13 mouse cellular contexts compared by ENCODE assay signal in genomic region chr5:112295162-112295561, GRCm38 (mm10). TPM values are rescaled to one million over a fixed set of nuclear protein-coding genes. Genes with fewer than 3 reads are reported as not detected.
A peak's percentile ranks its signal among the peaks of the same experiment; 100 is the strongest.
DNase-seq lines count a peak whose midpoint lies in the region; ATAC-seq and TF ChIP-seq lines count a peak whose summit lies in the region.
"Had no signal": no experiment of that assay in that cellular context is flagged by ENCODE, and none has a peak within 500 bp of the region (broad histone marks: within the 10 kb centered on the region; RNA-seq: fewer than 3 reads in every experiment).

No protein-coding gene starts in this region.

- H3K79me2 ChIP-seq in myocyte (ENCODE audit: control insufficient read depth, insufficient read depth) = peaks cover 100% of the 10 kb centered on the region

- H3K4me2 ChIP-seq in myocyte (ENCODE audit: low read depth) = peak overlapping the region; percentile 70
- H3K4me2 ChIP-seq: limb, embryonic 15.5 days; midbrain, embryonic 12.5 days had no signal

- DNase-seq in adrenal gland, adult 2 months = peak; percentile 86
- DNase-seq in adrenal gland, adult 18-20 months (ENCODE audit: low spot score in 2 of 2) = no peak
- peak; percentile 55 for DNase-seq in c-Kit-positive CD71-positive TER-119-positive erythroid progenitor cells, embryonic 14.5 days (ENCODE audit: low spot score)
- no peak for DNase-seq in thymus, postnatal 0 days (ENCODE audit: low spot score)
- no peak for DNase-seq in layer of hippocampus, adult 18-20 months (ENCODE audit: low spot score in 2 of 2)
- DNase-seq: cerebellum, adult 8-10 months; kidney, adult 11 months had no signal

- H3K9me3 ChIP-seq in megakaryocyte, embryonic 14.5 days = no peaks in the 10 kb centered on the region
- H3K9me3 ChIP-seq: limb, embryonic 15.5 days; midbrain, embryonic 12.5 days had no signal

- H3K27me3 ChIP-seq in megakaryocyte, embryonic 14.5 days (replicated peaks) = no peaks in the 10 kb centered on the region
- no peaks in the 10 kb centered on the region for H3K27me3 ChIP-seq in myocyte (ENCODE audit: control insufficient read depth, insufficient read depth, insufficient read length)
- H3K27me3 ChIP-seq: limb, embryonic 15.5 days; midbrain, embryonic 12.5 days had no signal

- peaks cover 100% of the 10 kb centered on the region for H3K4me1 ChIP-seq in megakaryocyte, embryonic 14.5 days

- peak; percentile 3 for TF ChIP-seq POLR2A in myocyte (IDR thresholded peaks at IDR 0.05; ENCODE audit: insufficient read length, low read depth)

- peaks cover 98% of the 10 kb centered on the region for H3K36me3 ChIP-seq in megakaryocyte, embryonic 14.5 days (replicated peaks; ENCODE audit: low read length)
- H3K36me3 ChIP-seq in myocyte (ENCODE audit: control insufficient read depth, insufficient read depth) = no peaks in the 10 kb centered on the region
- H3K36me3 ChIP-seq: limb, embryonic 15.5 days; midbrain, embryonic 12.5 days had no signal

- no peak for ATAC-seq in megakaryocyte, adult 5-6 weeks (ENCODE audit: poor library complexity, severe bottlenecking)

- H3K4me3 ChIP-seq in megakaryocyte, embryonic 14.5 days (replicated peaks) = peak overlapping the region; percentile 69
- no peak overlapping the region for H3K4me3 ChIP-seq in myocyte
- H3K4me3 ChIP-seq: limb, embryonic 15.5 days; midbrain, embryonic 12.5 days had no signal

- H3ac ChIP-seq in myocyte (ENCODE audit: control insufficient read depth, insufficient read length) = no peak overlapping the region

TF ChIP-seq in myocyte, 11 proteins besides CTCF, POLR2A, EP300 and RAD21:
- no peak for TF ChIP-seq MAX (IDR thresholded peaks at IDR 0.05; ENCODE audit: low read depth)
- peak in 2 of 3 experiments; percentile 32 to 70 for TF ChIP-seq MYOD1 (IDR thresholded peaks at IDR 0.05; ENCODE audit: control insufficient read depth in 1 of 3, insufficient read length in 2 of 3, low read depth in 2 of 3)

RNA-seq across cellular contexts. Expression of gene Tpst2, which starts 18.7 kb away (rescaled TPM):
- total RNA-seq in adrenal gland, adult 2 months (2021) = 100 to 1,000 TPM; 154 to 322 TPM
- polyA plus RNA-seq in adrenal gland, adult 2 months (2012; rRNA removed) = 222 and 270 TPM in 2 replicates
- total RNA-seq in adrenal gland, adult 18-20 months (2021) = 100 to 1,000 TPM; 208 to 233 TPM
- polyA plus RNA-seq in megakaryocyte, embryonic 14.5 days (2012; ENCODE audit: insufficient read depth, low replicate concordance) = 299 and 479 TPM in 2 replicates
- 52.1 and 57.5 TPM in 2 replicates for total RNA-seq in megakaryocyte, adult 5-6 weeks (2015)
- 69.2 and 77.0 TPM in 2 replicates for total RNA-seq in megakaryocyte, adult 5-6 weeks (2017)
- 94.7 TPM for polyA plus RNA-seq in myocyte (2012; fragmentation: generic; extraction: Trizol)
- polyA plus RNA-seq in thymus, postnatal 0 days (2015; fragmentation: Nextera tagmentation; extraction: Ambion mirVana) = 44.6 and 45.3 TPM in 2 replicates
- 10 to 100 TPM; 37.0 to 40.5 TPM for total RNA-seq in layer of hippocampus, adult 18-20 months (2021)

RNA-seq across cellular contexts. Expression of gene Tfip11, which starts 31.0 kb away (rescaled TPM):
- 10 to 100 TPM; 30.3 to 38.7 TPM for total RNA-seq in adrenal gland, adult 2 months (2021)
- polyA plus RNA-seq in adrenal gland, adult 2 months (2012; rRNA removed) = 36.6 and 38.1 TPM in 2 replicates
- total RNA-seq in adrenal gland, adult 18-20 months (2021) = 10 to 100 TPM; 38.6 to 41.8 TPM
- polyA plus RNA-seq in megakaryocyte, embryonic 14.5 days (2012; ENCODE audit: insufficient read depth, low replicate concordance) = 30.3 and 35.0 TPM in 2 replicates
- 11.3 and 11.7 TPM in 2 replicates for total RNA-seq in megakaryocyte, adult 5-6 weeks (2015)
- 11.6 and 14.5 TPM in 2 replicates for total RNA-seq in megakaryocyte, adult 5-6 weeks (2017)
- 31.7 TPM for polyA plus RNA-seq in myocyte (2012; fragmentation: generic; extraction: Trizol)
- polyA plus RNA-seq in thymus, postnatal 0 days (2015; fragmentation: Nextera tagmentation; extraction: Ambion mirVana) = 26.9 and 27.9 TPM in 2 replicates
- 10 to 100 TPM; 38.8 to 42.0 TPM for total RNA-seq in layer of hippocampus, adult 18-20 months (2021)

RNA-seq across cellular contexts. Expression of gene Crybb1, which starts 39.5 kb away (rescaled TPM):
- total RNA-seq in adrenal gland, adult 2 months (2021) = 1 to 10 TPM; 2.9 to 3.2 TPM
- 5.3 and 6.7 TPM in 2 replicates for polyA plus RNA-seq in adrenal gland, adult 2 months (2012; rRNA removed)
- 1 to 10 TPM; 3.2 to 3.3 TPM for total RNA-seq in adrenal gland, adult 18-20 months (2021)
- polyA plus RNA-seq in megakaryocyte, embryonic 14.5 days (2012; ENCODE audit: insufficient read depth, low replicate concordance) = 0.25 and 3.6 TPM in 2 replicates
- 2.4 and 4.2 TPM in 2 replicates for total RNA-seq in megakaryocyte, adult 5-6 weeks (2015)
- 1.2 and 2.3 TPM in 2 replicates for total RNA-seq in megakaryocyte, adult 5-6 weeks (2017)
- polyA plus RNA-seq in myocyte (2012; fragmentation: generic; extraction: Trizol) = 0.36 TPM
- 0.49 and 0.74 TPM in 2 replicates for polyA plus RNA-seq in thymus, postnatal 0 days (2015; fragmentation: Nextera tagmentation; extraction: Ambion mirVana)
- 1 to 10 TPM; 8.5 to 9.2 TPM for total RNA-seq in layer of hippocampus, adult 18-20 months (2021)
- total RNA-seq: neutrophil, adult 5-6 weeks had no signal

RNA-seq across cellular contexts. Expression of gene Cryba4, which starts 42.8 kb away (rescaled TPM):
- 10 to 100 TPM; 70.5 to 74.9 TPM for total RNA-seq in adrenal gland, adult 2 months (2021)
- 58.4 and 91.5 TPM in 2 replicates for polyA plus RNA-seq in adrenal gland, adult 2 months (2012; rRNA removed)
- 100 to 1,000 TPM in 1 of 2 experiments, 10 to 100 TPM in 1; 95.8 to 126 TPM for total RNA-seq in adrenal gland, adult 18-20 months (2021)
- 9.4 and 17.2 TPM in 2 replicates for polyA plus RNA-seq in megakaryocyte, embryonic 14.5 days (2012; ENCODE audit: insufficient read depth, low replicate concordance)
- 5.2 and 8.4 TPM in 2 replicates for total RNA-seq in megakaryocyte, adult 5-6 weeks (2015)
- 3.3 and 3.7 TPM in 2 replicates for total RNA-seq in megakaryocyte, adult 5-6 weeks (2017)
- polyA plus RNA-seq in myocyte (2012; fragmentation: generic; extraction: Trizol) = 2.8 TPM
- 1.2 and 1.8 TPM in 2 replicates for polyA plus RNA-seq in thymus, postnatal 0 days (2015; fragmentation: Nextera tagmentation; extraction: Ambion mirVana)
- 1 to 10 TPM in 1 of 2 experiments, not detected in 1; 1.0 TPM for total RNA-seq in layer of hippocampus, adult 18-20 months (2021)

RNA-seq across cellular contexts. Expression of gene Srrd, which starts 47.7 kb away (rescaled TPM):
- 10 to 100 TPM; 20.1 to 68.5 TPM for total RNA-seq in adrenal gland, adult 2 months (2021)
- polyA plus RNA-seq in adrenal gland, adult 2 months (2012; rRNA removed) = 43.2 and 47.4 TPM in 2 replicates
- total RNA-seq in adrenal gland, adult 18-20 months (2021) = 10 to 100 TPM; 60.5 to 65.1 TPM
- polyA plus RNA-seq in megakaryocyte, embryonic 14.5 days (2012; ENCODE audit: insufficient read depth, low replicate concordance) = 23.5 and 26.3 TPM in 2 replicates
- total RNA-seq in megakaryocyte, adult 5-6 weeks (2015) = 31.2 and 35.1 TPM in 2 replicates
- 20.7 and 21.7 TPM in 2 replicates for total RNA-seq in megakaryocyte, adult 5-6 weeks (2017)
- 19.0 TPM for polyA plus RNA-seq in myocyte (2012; fragmentation: generic; extraction: Trizol)
- polyA plus RNA-seq in thymus, postnatal 0 days (2015; fragmentation: Nextera tagmentation; extraction: Ambion mirVana) = 28.0 and 30.2 TPM in 2 replicates
- 10 to 100 TPM; 19.0 to 22.6 TPM for total RNA-seq in layer of hippocampus, adult 18-20 months (2021)

Comparison
In these comparisons a context has a peak if more than half of its experiments do, and no peak if none do; other contexts are left out.
1. DNase-seq: peak in adrenal gland, adult 2 months (single experiment) and c-Kit-positive CD71-positive TER-119-positive erythroid progenitor cells, embryonic 14.5 days (single experiment); none in adrenal gland, adult 18-20 months (0 of 2), thymus, postnatal 0 days (single experiment) and layer of hippocampus, adult 18-20 months (0 of 2).